Mouse (Mus musculus): Measurements from ENCODE around the gene 1700001C19Rik. TPM values are rescaled to one million over a fixed set of nuclear protein-coding genes. Genes with fewer than 3 reads are reported as not detected.

1700001C19Rik gene
- total and polyA plus RNA-seq, 3 experiments: not detected

DNA sequence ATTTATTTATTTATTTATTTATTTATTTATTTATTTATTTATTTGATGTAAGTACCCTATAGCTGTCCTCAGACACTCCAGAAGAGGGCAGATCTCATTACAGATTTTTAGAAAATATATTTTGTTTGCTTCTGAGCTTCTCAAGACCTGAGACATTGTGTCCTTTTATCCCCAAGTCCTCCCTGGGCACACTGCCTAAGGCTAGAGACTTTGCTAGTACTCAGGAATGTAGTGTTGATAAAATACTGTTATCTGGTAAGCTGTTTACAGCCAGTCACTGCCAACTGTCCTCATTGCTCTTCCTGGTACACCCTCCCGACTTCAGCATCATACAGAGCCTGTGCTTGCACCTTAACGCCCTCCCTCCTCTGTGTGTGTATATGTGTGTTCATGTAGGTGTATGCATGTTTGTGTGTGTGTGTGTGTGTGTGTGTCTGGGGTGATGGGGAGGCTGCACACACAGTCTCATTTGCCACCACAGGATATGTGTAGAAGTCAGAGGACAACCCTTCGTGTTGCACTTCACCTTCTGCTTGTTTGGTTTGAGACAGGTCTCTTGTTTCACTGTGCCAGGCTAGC is 22.3 kb upstream of the 1700001C19Rik start:
- dilution Hi-C loops (cut with MboI; ENCODE audit: extremely low pct_ligation_motif_present, extremely low pct_unique_long_range_greater_than_20kb, low sequenced_read_pairs): no loop called here
- no peak for TF ChIP-seq NELFE (IDR thresholded peaks at IDR 0.05; ENCODE audit: low read depth, low read length)
- no peak for TF ChIP-seq MAFK (IDR thresholded peaks at IDR 0.05; ENCODE audit: insufficient replicate concordance, low read length)
- no peak for TF ChIP-seq NRF1 (IDR thresholded peaks at IDR 0.05; ENCODE audit: low read depth, low read length)
- TF ChIP-seq EP300 (IDR thresholded peaks at IDR 0.05; ENCODE audit: low read length): no peak
- no peak for TF ChIP-seq TCF12 (IDR thresholded peaks at IDR 0.05; ENCODE audit: low read depth, low read length)
- TF ChIP-seq ZMIZ1 (IDR thresholded peaks at IDR 0.05; ENCODE audit: low read depth, low read length): no peak
- no peak for TF ChIP-seq JUN (IDR thresholded peaks at IDR 0.05; ENCODE audit: insufficient read depth, low read depth, low read length)
- TF ChIP-seq ZC3H11A (IDR thresholded peaks at IDR 0.05; ENCODE audit: low read depth, low read length): no peak
- TF ChIP-seq MEF2A (IDR thresholded peaks at IDR 0.05; ENCODE audit: borderline replicate concordance, low read depth, low read length): no peak
- TF ChIP-seq POLR2A (IDR thresholded peaks at IDR 0.05; ENCODE audit: low read depth, low read length): no peak
- TF ChIP-seq BHLHE40 (IDR thresholded peaks at IDR 0.05; ENCODE audit: low read depth, low read length): no peak
- TF ChIP-seq USF1 (IDR thresholded peaks at IDR 0.05; ENCODE audit: low read depth, low read length): no peak
- TF ChIP-seq CHD2 (IDR thresholded peaks at IDR 0.05; ENCODE audit: low read length): no peak
- no peak for TF ChIP-seq CHD1 (IDR thresholded peaks at IDR 0.05; ENCODE audit: low read depth, low read length)
- TF ChIP-seq HCFC1 (IDR thresholded peaks at IDR 0.05; ENCODE audit: low read depth, low read length): no peak
- TF ChIP-seq CTCF (conservative IDR thresholded peaks at IDR 0.05 in 1 of 2, IDR thresholded peaks at IDR 0.05 in 1 of 2; ENCODE audit: low read depth in 2 of 2, low read length in 2 of 2): no peak
- TF ChIP-seq POLR2AphosphoS2 (IDR thresholded peaks at IDR 0.05; ENCODE audit: low read depth, low read length): no peak

DNA sequence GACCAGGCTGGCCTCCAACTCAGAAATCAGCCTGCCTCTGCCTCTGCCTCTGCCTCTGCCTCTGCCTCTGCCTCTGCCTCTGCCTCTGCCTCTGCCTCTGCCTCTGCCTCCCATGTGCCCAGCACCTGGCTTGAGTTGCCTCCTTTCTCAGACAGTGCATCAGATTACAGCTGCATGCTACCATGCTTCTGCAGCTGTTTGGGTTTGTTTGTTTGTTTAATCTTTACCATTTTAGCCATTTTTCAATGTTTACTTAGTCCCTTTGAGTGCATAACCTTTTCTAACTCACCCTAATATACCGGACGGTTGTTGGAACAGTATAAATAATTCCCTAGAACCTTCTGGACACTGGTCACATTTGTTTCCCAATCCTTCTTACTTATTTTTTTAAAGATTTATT is 21.8 kb upstream of the 1700001C19Rik start:
- Histone ChIP-seq H3K36me3 (replicated peaks in 1 of 2; ENCODE audit: control insufficient read depth in 1 of 2, insufficient read depth in 1 of 2, low read length in 1 of 2) (no peaks in the 10 kb centered on the region), H3K4me1 (ENCODE audit: control insufficient read depth in 1 of 2, insufficient read depth in 2 of 2) (peaks cover 18 to 47% of the 10 kb centered on the region in 2 experiments), H3K9me3 (replicated peaks; ENCODE audit: low read length) (no peaks in the 10 kb centered on the region), H3K27ac (ENCODE audit: insufficient read depth, low read depth) (no peak overlapping the region), H3K4me3 (replicated peaks in 1 of 3; ENCODE audit: low read depth in 2 of 3, low read length in 2 of 3, poor library complexity in 1 of 3) (no peak overlapping the region), H3K4me2 (ENCODE audit: insufficient read depth, low read depth, poor library complexity, severe bottlenecking) (no peak overlapping the region), H3K79me2 (replicated peaks; ENCODE audit: control insufficient read depth, extremely low read depth, insufficient read depth, poor library complexity, severe bottlenecking) (no peaks in the 10 kb centered on the region), H3K9ac (ENCODE audit: insufficient read depth, low read depth) (no peak overlapping the region), H3K27me3 (replicated peaks) (no peaks in the 10 kb centered on the region)
- DNase-seq (ENCODE audit: extremely low read depth): no peak
- in situ Hi-C loops (cut with MboI; ENCODE audit: low pct_ligation_motif_present, low pct_unique_long_range_greater_than_20kb, low sequenced_read_pairs): no loop called here
- TF ChIP-seq MEF2A (IDR thresholded peaks at IDR 0.05; ENCODE audit: borderline replicate concordance, low read depth, low read length) (no peak), NELFE (IDR thresholded peaks at IDR 0.05; ENCODE audit: low read depth, low read length) (no peak), NRF1 (IDR thresholded peaks at IDR 0.05; ENCODE audit: low read depth, low read length) (no peak), MAZ (IDR thresholded peaks at IDR 0.05; ENCODE audit: low read depth, low read length) (no peak), KAT2A (IDR thresholded peaks at IDR 0.05; ENCODE audit: insufficient replicate concordance, low read length) (no peak), BHLHE40 (IDR thresholded peaks at IDR 0.05; ENCODE audit: low read depth, low read length) (no peak), USF1 (IDR thresholded peaks at IDR 0.05; ENCODE audit: low read depth, low read length) (no peak), ELF1 (IDR thresholded peaks at IDR 0.05; ENCODE audit: low read depth, low read length) (no peak), USF2 (conservative IDR thresholded peaks at IDR 0.05; ENCODE audit: low read depth, low read length) (no peak), RAD21 (IDR thresholded peaks at IDR 0.05; ENCODE audit: low read depth, low read length) (no peak), MAFK (IDR thresholded peaks at IDR 0.05; ENCODE audit: insufficient replicate concordance, low read length) (no peak), CTCF (conservative IDR thresholded peaks at IDR 0.05 in 1 of 2, IDR thresholded peaks at IDR 0.05 in 1 of 2; ENCODE audit: low read depth in 2 of 2, low read length in 2 of 2) (no peak), SIN3A (IDR thresholded peaks at IDR 0.05; ENCODE audit: low read length) (no peak), ZC3H11A (IDR thresholded peaks at IDR 0.05; ENCODE audit: low read depth, low read length) (no peak), HCFC1 (IDR thresholded peaks at IDR 0.05; ENCODE audit: low read depth, low read length) (no peak), CHD2 (IDR thresholded peaks at IDR 0.05; ENCODE audit: low read length) (no peak), TCF12 (IDR thresholded peaks at IDR 0.05; ENCODE audit: low read depth, low read length) (no peak), IRF4 (IDR thresholded peaks at IDR 0.05; ENCODE audit: low read depth, low read length) (no peak)
- dilution Hi-C loops (cut with MboI; ENCODE audit: extremely low pct_ligation_motif_present, extremely low pct_unique_long_range_greater_than_20kb, low sequenced_read_pairs): no loop called here

More for the DNA sequence above, 22.3 kb upstream of the 1700001C19Rik start:
- no peaks in the 10 kb centered on the region for H3K27me3 ChIP-seq (replicated peaks)
- no peak overlapping the region for H3K27ac ChIP-seq (ENCODE audit: insufficient read depth, low read depth)
- no peaks in the 10 kb centered on the region for H3K9me3 ChIP-seq (replicated peaks; ENCODE audit: low read length)
- H3K4me1 ChIP-seq (ENCODE audit: control insufficient read depth in 1 of 2, insufficient read depth in 2 of 2): peaks cover 18 to 46% of the 10 kb centered on the region in 2 experiments
- H3K9ac ChIP-seq (ENCODE audit: insufficient read depth, low read depth): no peak overlapping the region
- no peak for DNase-seq (ENCODE audit: extremely low read depth)
- H3K4me3 ChIP-seq (replicated peaks in 1 of 3; ENCODE audit: low read depth in 2 of 3, low read length in 2 of 3, poor library complexity in 1 of 3): no peak overlapping the region
- in situ Hi-C loops (cut with MboI; ENCODE audit: low pct_ligation_motif_present, low pct_unique_long_range_greater_than_20kb, low sequenced_read_pairs): no loop called here
- no peak overlapping the region for H3K4me2 ChIP-seq (ENCODE audit: insufficient read depth, low read depth, poor library complexity, severe bottlenecking)
- H3K79me2 ChIP-seq (replicated peaks; ENCODE audit: control insufficient read depth, extremely low read depth, insufficient read depth, poor library complexity, severe bottlenecking): no peaks in the 10 kb centered on the region
- no peaks in the 10 kb centered on the region for H3K36me3 ChIP-seq (replicated peaks in 1 of 2; ENCODE audit: control insufficient read depth in 1 of 2, insufficient read depth in 1 of 2, low read length in 1 of 2)
